Mouse (Mus musculus): ENCODE results near the gene Gm10912. TPM values are rescaled to one million over a fixed set of nuclear protein-coding genes. Genes with fewer than 3 reads are reported as not detected.
"Not testable (repeated sequence)": the region's sequence is repeated elsewhere in the genome, so short reads cannot be mapped to it uniquely, and the experiment has no call there.

The Gm10912 gene
- not detected in 2 replicates for polyA plus RNA-seq (2012)

DNA sequence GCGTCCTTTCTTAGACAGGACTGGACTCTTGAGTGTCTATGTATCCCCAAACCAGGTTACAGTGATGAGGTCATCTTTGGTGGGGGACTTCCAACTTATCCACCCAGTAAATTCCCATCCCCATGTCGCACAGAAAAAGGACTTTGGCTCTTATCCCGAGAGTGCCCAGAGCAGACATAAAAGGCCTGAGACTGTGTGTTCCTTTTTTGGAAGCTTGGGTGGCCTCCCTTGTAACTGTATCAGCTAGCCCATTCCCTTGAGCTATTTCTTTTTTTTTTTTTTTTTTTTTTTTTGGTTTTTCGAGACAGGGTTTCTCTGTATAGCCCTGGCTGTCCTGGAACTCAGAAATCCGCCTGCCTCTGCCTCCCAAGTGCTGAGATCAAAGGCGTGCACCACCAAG is at the start of gene Gm10912:
Gm10912 (plus strand) TSS at position 301 of the 400 bp plus-strand sequence.
- Histone ChIP-seq H3K36me3 (ENCODE audit: control insufficient read depth) (peaks cover 43% of the 10 kb centered on the region), H3K4me1 (ENCODE audit: control insufficient read depth) (peaks cover 59% of the 10 kb centered on the region)
- H3K9me3 ChIP-seq (ENCODE audit: control insufficient read depth, low read length); H3K27me3 ChIP-seq (ENCODE audit: control insufficient read depth); H3K4me3 ChIP-seq (replicated peaks): not testable (repeated sequence)

DNA sequence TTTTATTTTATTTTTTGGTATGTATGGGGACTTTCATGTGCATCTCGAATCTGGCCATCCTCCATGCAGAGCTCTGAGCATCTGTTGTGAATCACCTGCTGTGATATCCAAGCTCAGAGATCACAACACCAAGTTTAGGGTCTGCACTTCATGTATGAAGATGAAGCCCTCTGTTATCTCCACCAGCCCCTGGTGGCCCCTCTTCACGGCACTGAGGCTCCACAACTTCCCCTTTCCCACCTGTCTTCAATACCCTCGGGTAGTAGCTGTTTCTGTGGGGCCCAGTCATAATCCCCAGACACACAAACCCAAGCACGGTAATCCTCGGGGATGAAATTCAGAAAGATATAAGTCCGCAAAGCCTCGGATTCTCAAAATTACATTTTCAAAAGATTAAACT is 42.5 kb upstream of the Gm10912 start:
- Histone ChIP-seq H3K36me3 (ENCODE audit: control insufficient read depth) (no peaks in the 10 kb centered on the region), H3K4me1 (ENCODE audit: control insufficient read depth) (peaks cover 7% of the 10 kb centered on the region), H3K4me3 (replicated peaks) (no peak overlapping the region), H3K27me3 (ENCODE audit: control insufficient read depth) (peaks cover 11% of the 10 kb centered on the region), H3K9me3 (ENCODE audit: control insufficient read depth, low read length) (no peaks in the 10 kb centered on the region; the same call in 1 of the 2 replicates)
- TF ChIP-seq GATA1 (IDR thresholded peaks at IDR 0.05; ENCODE audit: low read length) (no peak), TAL1 (IDR thresholded peaks at IDR 0.05; ENCODE audit: low read length) (no peak)

GRCm38 (mm10) chr2:104024656-104025055 is 41.0 kb upstream of the Gm10912 start:
- Histone ChIP-seq H3K9me3 (ENCODE audit: control insufficient read depth, low read length) (no peaks in the 10 kb centered on the region; the same call in 1 of the 2 replicates), H3K4me3 (replicated peaks) (no peak overlapping the region), H3K36me3 (ENCODE audit: control insufficient read depth) (peaks cover 3% of the 10 kb centered on the region), H3K4me1 (ENCODE audit: control insufficient read depth) (peaks cover 20% of the 10 kb centered on the region), H3K27me3 (ENCODE audit: control insufficient read depth) (peaks cover 9% of the 10 kb centered on the region)
- TF ChIP-seq GATA1 (IDR thresholded peaks at IDR 0.05; ENCODE audit: low read length) (no peak), TAL1 (IDR thresholded peaks at IDR 0.05; ENCODE audit: low read length) (no peak)

- Histone ChIP-seq H3K36me3 (ENCODE audit: control insufficient read depth) (peaks cover 30% of the 10 kb centered on the region), H3K4me1 (ENCODE audit: control insufficient read depth) (peaks cover 40% of the 10 kb centered on the region), H3K4me3 (replicated peaks) (peak within 1 kb of the TSS; percentile 100), H3K9me3 (ENCODE audit: control insufficient read depth, low read length) (no peaks in the 10 kb centered on the region; the same call in 1 of the 2 replicates), H3K27me3 (ENCODE audit: control insufficient read depth) (peaks cover 4% of the 10 kb centered on the region)
- TF ChIP-seq TAL1 (IDR thresholded peaks at IDR 0.05; ENCODE audit: low read length), result no peak
- TF ChIP-seq GATA1 (IDR thresholded peaks at IDR 0.05; ENCODE audit: low read length), result no peak
Measured at GRCm38 (mm10) chr2:104027458-104028138, 38.0 kb upstream of the Gm10912 start, which contains the start of gene Fbxo3. Gene Fbxo3 (plus strand): TSS chr2:104027721.

DNA sequence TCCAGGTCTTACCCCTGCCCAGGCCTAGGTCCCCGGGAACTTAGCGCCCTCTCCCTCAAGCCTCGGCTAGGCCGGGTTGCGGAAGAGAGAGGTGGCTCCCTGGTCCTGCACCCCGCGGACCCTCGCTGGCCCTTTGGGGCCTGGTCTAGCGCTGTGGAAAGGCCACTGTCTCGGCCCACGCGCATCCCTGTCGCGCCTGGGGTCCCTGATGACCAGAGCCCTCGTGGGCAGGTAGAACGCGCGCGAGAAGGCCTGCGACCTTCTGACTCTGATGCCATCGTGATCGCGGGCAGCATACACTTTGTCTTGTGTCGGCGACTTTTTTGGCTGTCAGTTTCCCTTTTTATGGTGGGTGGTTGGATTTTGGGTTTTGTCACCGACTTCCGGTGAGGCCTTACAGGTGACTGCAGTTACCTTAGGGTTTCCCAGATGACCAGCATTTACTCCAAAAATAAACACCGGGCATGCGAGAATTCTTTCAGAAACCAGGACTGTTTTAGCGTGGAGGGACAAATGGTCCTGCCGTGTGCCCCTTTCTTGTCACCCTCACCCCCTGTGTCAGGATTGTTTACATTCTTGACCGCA is 37.4 kb upstream of the Gm10912 start, which contains the start of gene 4931422A03Rik:
4931422A03Rik (minus strand) TSS at position 223 of the 585 bp plus-strand sequence.
- H3K36me3 ChIP-seq (ENCODE audit: control insufficient read depth), result peaks cover 37% of the 10 kb centered on the region
- no peak for TF ChIP-seq GATA1 (IDR thresholded peaks at IDR 0.05; ENCODE audit: low read length)
- no peak for TF ChIP-seq TAL1 (IDR thresholded peaks at IDR 0.05; ENCODE audit: low read length)
- peak within 1 kb of the TSS; percentile 100 for H3K4me3 ChIP-seq (replicated peaks)
- H3K27me3 ChIP-seq (ENCODE audit: control insufficient read depth), result peaks cover under 1% of the 10 kb centered on the region
- peaks cover 40% of the 10 kb centered on the region for H3K4me1 ChIP-seq (ENCODE audit: control insufficient read depth)
- H3K9me3 ChIP-seq (ENCODE audit: control insufficient read depth, low read length), result no peaks in the 10 kb centered on the region; the same call in 1 of the 2 replicates

GRCm38 (mm10) chr2:104029074-104029473 is 36.6 kb upstream of the Gm10912 start:
- TF ChIP-seq GATA1 (IDR thresholded peaks at IDR 0.05; ENCODE audit: low read length) (peak; percentile 53; the same call in 1 of the 2 replicates), TAL1 (IDR thresholded peaks at IDR 0.05; ENCODE audit: low read length) (peak; percentile 56; the same call in 2 of the 3 replicates)
- peak overlapping the region; percentile 100 for H3K4me3 ChIP-seq (replicated peaks)

GRCm38 (mm10) chr2:104030381-104030780 is 35.2 kb upstream of the Gm10912 start:
- Histone ChIP-seq H3K9me3 (ENCODE audit: control insufficient read depth, low read length) (no peaks in the 10 kb centered on the region), H3K36me3 (ENCODE audit: control insufficient read depth) (peaks cover 58% of the 10 kb centered on the region), H3K4me3 (replicated peaks) (peak overlapping the region; percentile 100), H3K4me1 (ENCODE audit: control insufficient read depth) (peaks cover 46% of the 10 kb centered on the region), H3K27me3 (ENCODE audit: control insufficient read depth) (no peaks in the 10 kb centered on the region)
- TF ChIP-seq TAL1 (IDR thresholded peaks at IDR 0.05; ENCODE audit: low read length) (no peak), GATA1 (IDR thresholded peaks at IDR 0.05; ENCODE audit: low read length) (no peak)

More at GRCm38 (mm10) chr2:104029074-104029473, 36.6 kb upstream of the Gm10912 start:
- H3K36me3 ChIP-seq (ENCODE audit: control insufficient read depth), result peaks cover 45% of the 10 kb centered on the region
- peaks cover 40% of the 10 kb centered on the region for H3K4me1 ChIP-seq (ENCODE audit: control insufficient read depth)
- no peaks in the 10 kb centered on the region for H3K9me3 ChIP-seq (ENCODE audit: control insufficient read depth, low read length)
- no peaks in the 10 kb centered on the region; the same call in 1 of the 2 replicates for H3K27me3 ChIP-seq (ENCODE audit: control insufficient read depth)

DNA sequence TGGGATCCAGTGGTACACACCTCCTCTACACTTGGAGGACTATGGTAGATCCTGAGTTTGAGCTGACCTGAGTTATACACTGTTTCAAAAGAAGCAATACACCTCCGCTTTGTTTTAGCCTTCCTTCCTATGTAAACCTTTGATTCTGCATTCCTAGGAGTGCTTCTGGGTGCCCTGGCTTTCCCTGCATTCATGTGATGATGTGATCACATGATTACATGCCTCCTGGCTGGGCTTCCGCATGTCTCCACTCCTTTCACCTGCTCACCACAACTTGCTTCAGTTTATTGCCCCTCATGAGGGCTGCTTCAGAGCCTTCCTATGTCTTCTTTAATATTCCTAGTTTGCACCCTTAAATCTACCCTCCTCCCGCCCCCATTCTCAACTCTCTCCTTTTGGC is 33.6 kb upstream of the Gm10912 start:
- H3K36me3 ChIP-seq (ENCODE audit: control insufficient read depth), result peaks cover 75% of the 10 kb centered on the region
- H3K9me3 ChIP-seq (ENCODE audit: control insufficient read depth, low read length), result no peaks in the 10 kb centered on the region
- TF ChIP-seq GATA1 (IDR thresholded peaks at IDR 0.05; ENCODE audit: low read length) (no peak), TAL1 (IDR thresholded peaks at IDR 0.05; ENCODE audit: low read length) (no peak)

DNA sequence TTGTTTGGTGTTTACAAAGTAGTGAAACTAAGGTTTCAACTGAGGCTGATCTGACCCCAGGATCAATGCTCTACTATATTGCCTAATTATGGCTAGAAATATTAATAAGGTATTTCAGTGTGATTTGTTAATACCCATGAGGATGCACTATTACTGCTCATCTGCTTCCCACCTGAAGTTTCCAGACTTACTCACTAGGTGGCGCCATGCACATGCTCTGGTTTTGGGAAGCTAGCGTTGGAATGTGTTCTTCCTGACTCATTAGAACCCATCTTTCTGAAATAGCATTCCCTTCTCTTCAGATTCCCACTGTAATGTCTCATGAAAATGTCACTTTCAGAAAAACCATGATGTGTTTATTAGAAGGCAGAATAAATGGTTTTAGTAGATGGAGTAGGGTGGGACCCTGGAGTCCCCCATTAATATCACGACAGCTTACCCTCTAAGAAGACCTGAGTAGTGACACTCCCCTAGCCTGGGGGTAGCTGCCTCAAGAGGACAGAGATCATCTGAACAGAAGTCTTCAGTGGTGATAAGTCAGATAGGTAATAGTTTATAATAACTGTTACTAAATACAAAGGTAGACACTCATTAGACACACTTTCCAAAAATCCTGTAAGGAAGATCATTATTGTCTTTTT is 30.7 kb upstream of the Gm10912 start:
- TF ChIP-seq TAL1 (IDR thresholded peaks at IDR 0.05; ENCODE audit: low read length) (no peak), GATA1 (IDR thresholded peaks at IDR 0.05; ENCODE audit: low read length) (no peak)
- peaks cover 98% of the 10 kb centered on the region for H3K36me3 ChIP-seq (ENCODE audit: control insufficient read depth)
- H3K4me3 ChIP-seq (replicated peaks), result no peak overlapping the region
- no peaks in the 10 kb centered on the region for H3K9me3 ChIP-seq (ENCODE audit: control insufficient read depth, low read length)
- no peaks in the 10 kb centered on the region for H3K27me3 ChIP-seq (ENCODE audit: control insufficient read depth)
- peaks cover 33% of the 10 kb centered on the region for H3K4me1 ChIP-seq (ENCODE audit: control insufficient read depth)

More for the DNA sequence above, 33.6 kb upstream of the Gm10912 start:
- H3K4me1 ChIP-seq (ENCODE audit: control insufficient read depth), result peaks cover 50% of the 10 kb centered on the region
- no peak overlapping the region for H3K4me3 ChIP-seq (replicated peaks)
- H3K27me3 ChIP-seq (ENCODE audit: control insufficient read depth), result no peaks in the 10 kb centered on the region

Data from erythroblast, embryonic 14.5 days (primary cell).